Mouse (Mus musculus) left cerebral cortex, postnatal 25 days (tissue): Measurements from ENCODE around the gene Nmrk2. TPM values are rescaled to one million over a fixed set of nuclear protein-coding genes. Genes with fewer than 3 reads are reported as not detected.
A peak's percentile ranks its signal among the peaks of the same experiment; 100 is the strongest.
"Not testable (repeated sequence)": the region's sequence is repeated elsewhere in the genome, so short reads cannot be mapped to it uniquely, and the experiment has no call there.

Experiments
- DNase-seq, 2 experiments: peaks; one replicate each; pipeline ENCODE4 v3.0.0; 2022; ENCODE audit warnings: low spot score in 2 of 2, mixed read lengths in 1 of 2
- intact Hi-C: fragments of 180-260 bp; cut with DNase I; formaldehyde crosslinking; loops from one replicate; pipeline ENCODE4 v1.15.1; 2025
- total RNA-seq, 2 experiments: library from RNA; stranded (reverse); gene quantifications; 2 replicates each; pipeline ENCODE4 v1.2.3; 2021

Nmrk2 gene
- total RNA-seq, 2 experiments from 2014 or later: 0.23 TPM; not detected in 1

GRCm38 (mm10) chr10:81175345-81175701 is 26.5 kb downstream of the Nmrk2 start:
- intact Hi-C loops: loop anchor here (2.0 kb wide), 2 partner anchors 177 to 247 kb away; no protein-coding TSS in a partner anchor
- DNase-seq: not testable (repeated sequence)

- DNase-seq: peak; percentile 84 to 90
- intact Hi-C loops: loop anchor here (2.0 kb wide), 2 partner anchors 176 to 246 kb away; no protein-coding TSS in a partner anchor
Measured at GRCm38 (mm10) chr10:81174617-81175344, 27.1 kb downstream of the Nmrk2 start.

- peak; percentile 82 to 89 for DNase-seq
- intact Hi-C loops: no loop called here
Measured at GRCm38 (mm10) chr10:81173132-81173531, 28.7 kb downstream of the Nmrk2 start.

- intact Hi-C loops, DNase-seq: not testable (repeated sequence)
Measured at GRCm38 (mm10) chr10:81169411-81169900, 32.4 kb downstream of the Nmrk2 start.

GRCm38 (mm10) chr10:81168521-81169244 is 33.2 kb downstream of the Nmrk2 start:
- peak; percentile 74 to 86 for DNase-seq

GRCm38 (mm10) chr10:81168087-81168431 is 33.8 kb downstream of the Nmrk2 start:
- no peak for DNase-seq
- intact Hi-C loops: no loop called here

More at GRCm38 (mm10) chr10:81168521-81169244, 33.2 kb downstream of the Nmrk2 start:
- intact Hi-C loops: no loop called here

- intact Hi-C loops: no loop called here
- DNase-seq: peak; percentile 100
Measured at GRCm38 (mm10) chr10:81167200-81168086, 34.4 kb downstream of the Nmrk2 start, which contains the start of gene Pias4. Gene Pias4, minus strand, starts transcription at chr10:81167923.

GRCm38 (mm10) chr10:81165118-81165517 is 36.7 kb downstream of the Nmrk2 start:
- intact Hi-C loops: no loop called here
- DNase-seq: no peak

GRCm38 (mm10) chr10:81162318-81162652 is 39.6 kb downstream of the Nmrk2 start:
- DNase-seq: no peak
- intact Hi-C loops: no loop called here

- intact Hi-C loops: no loop called here
Measured at GRCm38 (mm10) chr10:81161602-81162317, 40.1 kb downstream of the Nmrk2 start.

GRCm38 (mm10) chr10:81154736-81155135 is 47.1 kb downstream of the Nmrk2 start:
- DNase-seq: no peak
- intact Hi-C loops: no loop called here

More at GRCm38 (mm10) chr10:81161602-81162317, 40.1 kb downstream of the Nmrk2 start:
- no peak for DNase-seq

GRCm38 (mm10) chr10:81154313-81154712 is 47.5 kb downstream of the Nmrk2 start:
- intact Hi-C loops: no loop called here
- DNase-seq: no peak

GRCm38 (mm10) chr10:81152609-81153008 is 49.2 kb downstream of the Nmrk2 start:
- intact Hi-C loops: no loop called here
- no peak for DNase-seq

- DNase-seq: no peak
- intact Hi-C loops: no loop called here
Measured at GRCm38 (mm10) chr10:81151261-81151660, 50.6 kb downstream of the Nmrk2 start.

Other genes starting within 250 kb of the Nmrk2 start
- gene Gng7, start 187.1 kb downstream of the Nmrk2 start, total RNA-seq: 100 to 1,000 TPM in 1 of 2 experiments, 10 to 100 TPM in 1; 83.8 to 196 TPM
- 100 to 1,000 TPM; 108 to 110 TPM for gene Diras1, start 176.4 kb downstream of the Nmrk2 start, total RNA-seq
- gene Slc39a3, start 164.6 kb downstream of the Nmrk2 start, total RNA-seq: 10 to 100 TPM; 67.2 to 69.3 TPM
- gene Sgta, start 141.9 kb downstream of the Nmrk2 start, total RNA-seq: 100 to 1,000 TPM; 159 to 169 TPM
- 10 to 100 TPM; 50.5 to 54.2 TPM for gene Thop1, start 132.0 kb downstream of the Nmrk2 start, total RNA-seq
- gene Creb3l3, start 103.2 kb downstream of the Nmrk2 start, total RNA-seq: under 1 TPM; 0.25 to 0.60 TPM
- gene Map2k2, start 96.1 kb downstream of the Nmrk2 start, total RNA-seq: 100 to 1,000 TPM; 122 to 124 TPM
- 100 to 1,000 TPM; 114 TPM for gene Zbtb7a, start 66.8 kb downstream of the Nmrk2 start, total RNA-seq
- gene Pias4, start 34.1 kb downstream of the Nmrk2 start, total RNA-seq: 10 to 100 TPM; 26.6 to 28.7 TPM
- gene Eef2, start 25.4 kb downstream of the Nmrk2 start, total RNA-seq: 100 to 1,000 TPM; 854 to 872 TPM
- gene Dapk3, start 19.0 kb downstream of the Nmrk2 start, total RNA-seq: 10 to 100 TPM; 71.3 to 77.7 TPM
- gene 4930442H23Rik, start 18.2 kb downstream of the Nmrk2 start, total RNA-seq: not detected
- 100 to 1,000 TPM; 194 to 208 TPM for gene Atcay, start 28.8 kb upstream of the Nmrk2 start, total RNA-seq
- gene Zfr2, start 31.1 kb upstream of the Nmrk2 start, total RNA-seq: 10 to 100 TPM; 57.2 to 63.1 TPM
- 100 to 1,000 TPM; 191 to 194 TPM for gene Matk, start 50.9 kb upstream of the Nmrk2 start, total RNA-seq
- gene Mrpl54, start 64.9 kb upstream of the Nmrk2 start, total RNA-seq: 10 to 100 TPM; 42.5 to 47.3 TPM
- 10 to 100 TPM; 38.6 to 40.0 TPM for gene Apba3, start 64.9 kb upstream of the Nmrk2 start, total RNA-seq
- gene Tjp3, start 89.5 kb upstream of the Nmrk2 start, total RNA-seq: under 1 TPM; 0.23 to 0.30 TPM
- gene Pip5k1c, start 90.9 kb upstream of the Nmrk2 start, total RNA-seq: 100 to 1,000 TPM; 402 to 420 TPM
- 10 to 100 TPM; 27.8 to 28.4 TPM for gene Cactin, start 119.1 kb upstream of the Nmrk2 start, total RNA-seq
- gene Tbxa2r, start 126.7 kb upstream of the Nmrk2 start, total RNA-seq: 1 to 10 TPM; 1.2 to 1.4 TPM
- gene Gipc3, start 141.2 kb upstream of the Nmrk2 start, total RNA-seq: under 1 TPM; 0.92 to 0.96 TPM
- 10 to 100 TPM; 23.5 to 28.4 TPM for gene Hmg20b, start 148.4 kb upstream of the Nmrk2 start, total RNA-seq
- gene Mfsd12, start 155.4 kb upstream of the Nmrk2 start, total RNA-seq: 10 to 100 TPM; 39.3 to 41.1 TPM
- gene 4930404N11Rik, start 163.8 kb upstream of the Nmrk2 start, total RNA-seq: 1 to 10 TPM in 1 of 2 experiments, under 1 TPM in 1; 0.78 to 2.2 TPM
- gene Fzr1, start 176.5 kb upstream of the Nmrk2 start, total RNA-seq: 10 to 100 TPM; 63.5 to 70.2 TPM
- gene Dohh, start 182.4 kb upstream of the Nmrk2 start, total RNA-seq: 10 to 100 TPM; 83.7 to 87.7 TPM
- 1 to 10 TPM; 3.5 to 4.2 TPM for gene Gm48551, start 182.4 kb upstream of the Nmrk2 start, total RNA-seq
- 1 to 10 TPM; 4.0 to 4.1 TPM for gene Gm48552, start 187.0 kb upstream of the Nmrk2 start, total RNA-seq
- gene Smim24, start 191.0 kb upstream of the Nmrk2 start, total RNA-seq: 1 to 10 TPM in 1 of 2 experiments, under 1 TPM in 1; 0.89 to 1.5 TPM